ENCODE assay signal across 11 mouse cellular contexts in genomic region chrX:12286910-12287522, GRCm38 (mm10).
DNase-seq lines count a peak whose midpoint lies in the region; ATAC-seq lines count a peak whose summit lies in the region.
"Had no signal": no experiment of that assay in that cellular context is flagged by ENCODE, and none has a peak within 500 bp of the region (broad histone marks: within the 10 kb centered on the region; RNA-seq: fewer than 3 reads in every experiment).

No protein-coding gene starts in this region.

- H3K9me3 ChIP-seq in heart, embryonic 13.5 days = no peaks in the 10 kb centered on the region
- no peaks in the 10 kb centered on the region for H3K9me3 ChIP-seq in liver, embryonic 16.5 days (replicated peaks; ENCODE audit: control insufficient read depth, low read length)
- H3K9me3 ChIP-seq in limb, embryonic 11.5 days (ENCODE audit: control insufficient read depth, low read length) = no peaks in the 10 kb centered on the region

- peaks cover 65% of the 10 kb centered on the region for H3K27me3 ChIP-seq in heart, embryonic 13.5 days (replicated peaks)
- H3K27me3 ChIP-seq in liver, embryonic 16.5 days (ENCODE audit: control insufficient read depth, insufficient read depth, low read depth, low read length) = no peaks in the 10 kb centered on the region
- H3K27me3 ChIP-seq in limb, embryonic 11.5 days (ENCODE audit: control insufficient read depth, insufficient read depth, low read length) = peaks cover 10% of the 10 kb centered on the region; the same call in 1 of the 2 replicates

- no peak for ATAC-seq in heart, embryonic 13.5 days (ENCODE audit: extremely low read depth, insufficient number of reproducible peaks, low FRiP score, low TSS enrichment)
- peak; percentile 52 for ATAC-seq in liver, embryonic 16.5 days (ENCODE audit: low read depth)
- 0 out of 2 replicates have a peak, but pooled peaks have one; percentile 4 for ATAC-seq in limb, embryonic 11.5 days (ENCODE audit: insufficient number of reproducible peaks, low FRiP score, low TSS enrichment, low read depth)

- H3K4me1 ChIP-seq in heart, embryonic 13.5 days = 0 out of 2 replicates have a peak, but pooled peaks cover 7% of the 10 kb centered on the region
- H3K4me1 ChIP-seq in liver, embryonic 16.5 days (ENCODE audit: control insufficient read depth, low read depth, low read length) = no peaks in the 10 kb centered on the region
- H3K4me1 ChIP-seq in limb, embryonic 11.5 days (ENCODE audit: control insufficient read depth, insufficient read depth, low read length) = peaks cover 7% of the 10 kb centered on the region; the same call in 1 of the 2 replicates

- H3K36me3 ChIP-seq in heart, embryonic 13.5 days = no peaks in the 10 kb centered on the region
- H3K36me3 ChIP-seq in liver, embryonic 16.5 days (ENCODE audit: control insufficient read depth, insufficient read depth) = no peaks in the 10 kb centered on the region
- H3K36me3 ChIP-seq in limb, embryonic 11.5 days (ENCODE audit: control insufficient read depth, insufficient read depth, low read length) = no peaks in the 10 kb centered on the region

- 25% methylated on average over 18 of the region's 18 CpGs for WGBS in heart, embryonic 13.5 days
- WGBS in liver, embryonic 16.5 days (ENCODE audit: insufficient replicate concordance) = 28% methylated on average over 18 of the region's 18 CpGs
- 17% methylated on average over 17 of the region's 18 CpGs for WGBS in limb, embryonic 11.5 days

- H3K4me2 ChIP-seq in heart, embryonic 13.5 days = peak overlapping the region; percentile 40; the same call in 1 of the 2 replicates
- no peak overlapping the region for H3K4me2 ChIP-seq in liver, embryonic 16.5 days (ENCODE audit: low read depth, low read length)
- no peak overlapping the region; the same call in 1 of the 2 replicates for H3K4me2 ChIP-seq in limb, embryonic 11.5 days (ENCODE audit: low read depth, severe bottlenecking)

- H3K27ac ChIP-seq in heart, embryonic 13.5 days (replicated peaks) = no peak overlapping the region
- peak overlapping the region; percentile 50; the same call in 1 of the 2 replicates for H3K27ac ChIP-seq in liver, embryonic 16.5 days (ENCODE audit: low read length)
- H3K27ac ChIP-seq in limb, embryonic 11.5 days (replicated peaks; ENCODE audit: low read depth, low read length) = peak overlapping the region; percentile 61
- H3K27ac ChIP-seq: heart, adult 2 months; layer of hippocampus, adult 2 months had no signal

- DNase-seq in heart, adult 18-20 months = no peak
- no peak for DNase-seq in liver
- peak; percentile 49 for DNase-seq in embryo, embryonic 9.5 days (ENCODE audit: extremely low spot score)
- no peak for DNase-seq in limb, embryonic 11.5 days (ENCODE audit: low spot score)
- DNase-seq in gastrocnemius, adult 8-10 months (ENCODE audit: low spot score in 2 of 2) = no peak
- DNase-seq in urinary bladder, postnatal 10 days (ENCODE audit: low spot score) = no peak
- DNase-seq: thymus, postnatal 25 days had no signal

- no peak overlapping the region for H3K4me3 ChIP-seq in heart, embryonic 13.5 days
- H3K4me3 ChIP-seq in liver, embryonic 16.5 days (ENCODE audit: low read depth, low read length) = no peak overlapping the region
- no peak overlapping the region for H3K4me3 ChIP-seq in limb, embryonic 11.5 days (ENCODE audit: low read depth, low read length)
- H3K4me3 ChIP-seq: heart, adult 2 months; layer of hippocampus, adult 2 months had no signal

- no peak overlapping the region for H3K9ac ChIP-seq in heart, embryonic 13.5 days
- no peak overlapping the region for H3K9ac ChIP-seq in liver, embryonic 16.5 days (ENCODE audit: low read depth, low read length)
- H3K9ac ChIP-seq in limb, embryonic 11.5 days (ENCODE audit: low read length) = no peak overlapping the region
